Mouse (Mus musculus) embryonic facial prominence, embryonic 12.5 days (tissue): Measurements from ENCODE around the gene Otx1. TPM values are rescaled to one million over a fixed set of nuclear protein-coding genes. Genes with fewer than 3 reads are reported as not detected.

Source experiments
- ATAC-seq: fragments of 200-750 bp; cut with Nextera tagmentation; 2 replicates; pipeline ENCODE4 v1.8.0; 2017; ENCODE audit not compliant: insufficient number of reproducible peaks, insufficient read depth, low FRiP score, low TSS enrichment
- H3K27ac ChIP-seq: fragments of 300-500 bp; sonication (generic); 2 replicates; pipeline ENCODE4 v1.5.1; 2016; ENCODE audit warnings: mild to moderate bottlenecking
- H3K27me3 ChIP-seq: fragments of 300-500 bp; sonication (generic); 2 replicates; pipeline ENCODE4 v1.6.1; 2016; ENCODE audit warnings: mild to moderate bottlenecking, moderate library complexity
- H3K36me3 ChIP-seq: fragments of 300-500 bp; sonication (generic); 2 replicates; pipeline ENCODE4 v1.6.1; 2016; ENCODE audit warnings: mild to moderate bottlenecking
- H3K4me1 ChIP-seq: fragments of 300-500 bp; sonication (generic); 2 replicates; pipeline ENCODE4 v1.6.1; 2016
- H3K4me2 ChIP-seq: fragments of 300-500 bp; sonication (generic); replicated peaks from 2 replicates; pipeline ENCODE4 v1.6.1; 2016; ENCODE audit warnings: mild to moderate bottlenecking, moderate library complexity
- H3K4me3 ChIP-seq: fragments of 300-500 bp; sonication (generic); 2 replicates; pipeline ENCODE4 v1.5.1; 2016; ENCODE audit warnings: mild to moderate bottlenecking
- H3K9ac ChIP-seq: fragments of 300-500 bp; sonication (generic); 2 replicates; pipeline ENCODE4 v1.6.1; 2016; ENCODE audit warnings: mild to moderate bottlenecking, moderate library complexity
- H3K9me3 ChIP-seq: fragments of 300-500 bp; sonication (generic); 2 replicates; pipeline ENCODE4 v1.6.1; 2016; ENCODE audit warnings: mild to moderate bottlenecking, moderate library complexity
- WGBS: fragments of 180-500 bp; shearing (Covaris S2); methylation state at CpG from one replicate; pipeline ENCODE4 v1.1.7; 2016; 5-methylcytosine and 5-hydroxymethylcytosine counted together
- polyA plus RNA-seq: library from polyadenylated mRNA; unstranded; fragments of >200 nt; fragmentation: Nextera tagmentation; extraction: Ambion mirVana; gene quantifications from 2 replicates; pipeline ENCODE4 v1.2.1, GENCODE M21; 2016

Otx1 gene
- polyA plus RNA-seq, 1 experiment from 2014 or later = 6.3 TPM

GRCm38 (mm10) chr11:22007088-22007780 lies 4.5 kb upstream of the Otx1 start:
- Histone ChIP-seq H3K27ac (no peak overlapping the region), H3K9ac (peak overlapping the region; percentile 20; the same call in 1 of the 2 replicates), H3K9me3 (no peaks in the 10 kb centered on the region), H3K4me2 (peak overlapping the region; percentile 32), H3K4me1 (peaks cover 17% of the 10 kb centered on the region), H3K4me3 (peak overlapping the region; percentile 17; the same call in 1 of the 2 replicates), H3K27me3 (peaks cover 52% of the 10 kb centered on the region), H3K36me3 (no peaks in the 10 kb centered on the region)
- 0 out of 2 replicates have a peak, but pooled peaks have one; percentile 32 for ATAC-seq
- WGBS = 3% methylated on average over 20 of the region's 20 CpGs

DNA sequence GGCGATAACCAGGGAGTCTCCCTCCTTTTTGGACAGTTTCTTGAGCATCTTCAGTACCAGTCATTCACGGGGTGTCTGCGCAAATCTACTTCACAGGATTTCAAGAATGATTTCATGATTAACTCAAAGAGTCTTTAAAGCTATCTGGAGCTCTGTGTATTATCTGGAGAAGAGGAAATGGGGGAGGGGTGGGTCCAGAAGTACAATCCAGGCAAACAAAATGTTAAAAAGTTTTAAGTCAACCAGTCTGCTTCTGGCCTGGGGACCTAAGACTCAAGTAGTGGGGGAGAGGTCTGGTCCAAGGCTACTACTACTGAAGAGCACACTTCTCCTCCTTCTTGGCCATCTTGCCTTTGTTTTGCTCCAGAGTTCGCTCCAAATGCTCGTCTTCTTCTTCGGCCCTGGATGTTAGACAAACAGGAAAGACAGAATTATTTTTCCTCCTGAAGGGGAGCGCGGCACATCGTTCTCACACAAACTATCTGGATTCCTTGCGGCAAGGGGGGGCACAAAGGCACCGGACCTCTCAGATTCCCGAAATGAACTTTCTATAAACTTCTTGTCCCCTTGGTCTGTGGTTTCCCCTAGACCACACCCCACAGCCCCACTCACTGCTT lies 3.9 kb upstream of the Otx1 start:
- Histone ChIP-seq H3K4me3 (peak overlapping the region; percentile 17; the same call in 1 of the 2 replicates), H3K9ac (peak overlapping the region; percentile 20; the same call in 1 of the 2 replicates), H3K4me2 (peak overlapping the region; percentile 32), H3K27me3 (peaks cover 57% of the 10 kb centered on the region), H3K9me3 (no peaks in the 10 kb centered on the region), H3K4me1 (peaks cover 21% of the 10 kb centered on the region), H3K27ac (no peak overlapping the region), H3K36me3 (no peaks in the 10 kb centered on the region)
- ATAC-seq = no peak
- WGBS = 11% methylated on average over 12 of the region's 12 CpGs

DNA sequence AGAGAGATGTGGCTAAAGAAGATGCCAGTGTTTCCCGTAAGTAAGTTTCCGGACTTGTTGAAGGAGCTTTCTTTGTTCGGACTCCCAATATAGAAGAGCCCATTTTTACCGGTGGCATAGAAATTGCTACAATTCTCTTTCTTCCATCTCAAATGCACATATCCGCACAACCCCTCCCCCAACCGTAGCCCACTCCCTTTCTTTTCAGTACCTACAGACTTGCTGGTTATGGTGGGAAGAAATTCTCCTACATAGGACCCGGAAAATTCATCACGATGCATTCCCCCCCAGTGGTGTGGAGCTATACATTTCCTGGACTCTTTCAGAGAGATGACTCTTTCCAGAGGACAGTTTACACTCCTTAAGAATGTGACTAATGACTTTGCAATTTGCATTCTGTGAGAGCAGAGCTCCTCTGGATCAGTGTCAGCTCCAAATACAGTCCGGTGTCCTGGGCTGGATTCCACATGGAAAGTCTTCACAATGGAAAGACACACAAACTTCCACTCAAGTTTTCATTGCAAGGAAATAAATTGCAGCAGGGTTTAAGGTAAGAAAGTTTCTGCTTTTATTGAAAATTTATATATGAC lies 2.7 kb upstream of the Otx1 start:
- no peak for ATAC-seq

GRCm38 (mm10) chr11:22004331-22004841 lies 1.7 kb upstream of the Otx1 start:
- peak overlapping the region; percentile 47 for H3K27ac ChIP-seq
- peaks cover 76% of the 10 kb centered on the region for H3K27me3 ChIP-seq
- H3K9me3 ChIP-seq = no peaks in the 10 kb centered on the region
- peak overlapping the region; percentile 24 for H3K4me2 ChIP-seq
- WGBS = 2% methylated on average over 18 of the region's 18 CpGs
- H3K4me1 ChIP-seq = peaks cover 30% of the 10 kb centered on the region
- ATAC-seq = 0 out of 2 replicates have a peak, but pooled peaks have one; percentile 13
- H3K4me3 ChIP-seq = peak overlapping the region; percentile 2; the same call in 1 of the 2 replicates
- no peak overlapping the region for H3K9ac ChIP-seq
- H3K36me3 ChIP-seq = no peaks in the 10 kb centered on the region

More for the DNA sequence above, 2.7 kb upstream of the Otx1 start:
- Histone ChIP-seq H3K36me3 (no peaks in the 10 kb centered on the region), H3K9ac (no peak overlapping the region), H3K9me3 (no peaks in the 10 kb centered on the region), H3K4me1 (peaks cover 30% of the 10 kb centered on the region), H3K27ac (no peak overlapping the region), H3K27me3 (peaks cover 69% of the 10 kb centered on the region), H3K4me2 (no peak overlapping the region), H3K4me3 (no peak overlapping the region)
- whole genome bisulfite sequencing = 5% methylated on average over 9 of the region's 9 CpGs

DNA sequence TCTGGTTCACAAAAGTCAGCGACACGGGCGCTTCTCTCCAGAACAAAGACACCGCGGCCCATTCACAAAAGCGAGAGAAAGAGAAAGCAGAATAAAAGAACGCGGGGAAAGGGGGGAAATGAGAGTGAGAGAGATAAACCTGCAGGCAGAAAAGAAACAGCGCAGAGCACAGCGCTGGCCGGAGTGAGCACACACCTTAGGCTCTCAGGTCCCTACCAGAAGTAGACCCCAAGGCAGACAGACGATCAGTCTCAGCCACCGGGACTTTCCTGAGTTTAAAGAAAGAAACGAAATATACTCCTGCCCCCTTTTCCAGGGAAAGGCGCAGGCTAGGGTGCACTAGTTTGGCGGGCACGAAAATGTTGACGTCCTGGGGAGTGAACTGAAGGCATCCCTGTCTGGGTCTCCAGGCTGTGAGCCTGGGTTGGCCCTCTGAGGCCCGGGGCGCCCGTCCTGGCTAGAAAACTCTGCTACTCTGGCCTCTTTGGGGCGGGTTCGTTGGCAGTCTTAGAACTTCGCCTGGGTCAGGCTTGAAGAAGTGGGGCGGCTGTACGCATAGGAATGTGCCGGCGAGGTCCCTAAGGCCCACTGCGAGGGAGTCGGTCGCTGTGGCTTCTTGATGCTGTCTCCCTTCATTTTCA lies 764 bp upstream of the Otx1 start:
- Histone ChIP-seq H3K4me3 (peak overlapping the region; percentile 53), H3K27me3 (peaks cover 84% of the 10 kb centered on the region), H3K4me2 (peak overlapping the region; percentile 90), H3K9ac (peak overlapping the region; percentile 30; the same call in 1 of the 2 replicates), H3K36me3 (no peaks in the 10 kb centered on the region), H3K9me3 (no peaks in the 10 kb centered on the region), H3K4me1 (peaks cover 30% of the 10 kb centered on the region), H3K27ac (peak overlapping the region; percentile 46; the same call in 1 of the 2 replicates)
- WGBS = under 1% methylated on average over 31 of the region's 31 CpGs
- ATAC-seq = no peak

GRCm38 (mm10) chr11:22002062-22002782 lies 475 bp downstream of the Otx1 start:
- H3K27ac ChIP-seq = peak overlapping the region; percentile 81
- H3K9ac ChIP-seq = peak overlapping the region; percentile 57
- ATAC-seq = no peak
- peaks cover 22% of the 10 kb centered on the region for H3K4me1 ChIP-seq
- H3K4me3 ChIP-seq = peak overlapping the region; percentile 53
- under 1% methylated on average over 34 of the region's 34 CpGs for WGBS
- H3K36me3 ChIP-seq = no peaks in the 10 kb centered on the region
- H3K9me3 ChIP-seq = no peaks in the 10 kb centered on the region
- peaks cover 83% of the 10 kb centered on the region for H3K27me3 ChIP-seq
- H3K4me2 ChIP-seq = peak overlapping the region; percentile 90

DNA sequence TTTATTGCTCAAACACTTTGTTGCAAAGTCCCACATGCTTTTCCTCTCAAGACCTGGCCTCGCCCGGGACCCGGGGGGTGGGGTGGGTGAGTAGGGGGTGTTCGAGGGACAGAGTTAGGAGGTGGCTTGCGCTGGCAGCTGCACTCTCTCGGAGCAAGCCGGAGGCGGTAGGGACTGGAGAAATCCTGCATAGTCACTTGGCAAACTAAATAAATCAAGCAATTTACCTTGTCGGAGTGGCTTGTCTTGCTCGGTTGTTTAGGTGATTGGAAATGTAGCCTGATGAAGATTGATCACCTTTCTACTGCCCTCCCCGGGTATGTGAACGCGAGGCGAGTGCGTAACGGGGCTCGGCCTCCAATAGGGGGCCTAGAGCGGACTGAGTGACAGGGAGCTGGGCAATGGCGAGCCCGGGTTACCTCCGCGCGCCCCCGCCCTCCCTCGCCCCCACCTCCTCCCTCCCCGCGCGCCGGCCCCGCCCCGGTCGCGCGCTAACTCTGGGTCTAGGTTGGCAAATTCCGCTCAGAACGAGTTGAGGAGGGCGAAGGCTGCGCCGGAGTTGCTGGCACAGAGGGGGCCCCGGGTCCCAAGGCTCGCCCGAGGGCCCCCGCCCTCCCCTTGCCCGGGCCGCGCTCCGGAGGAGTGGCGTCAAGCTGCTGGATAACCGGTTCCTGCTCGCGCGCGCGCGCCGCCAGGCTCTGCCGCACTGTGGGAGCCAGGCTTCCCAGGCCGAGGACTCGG lies 1.2 kb downstream of the Otx1 start:
- Histone ChIP-seq H3K9ac (peak overlapping the region; percentile 57), H3K9me3 (no peaks in the 10 kb centered on the region), H3K4me3 (peak overlapping the region; percentile 53), H3K36me3 (no peaks in the 10 kb centered on the region), H3K4me1 (peaks cover 27% of the 10 kb centered on the region), H3K27me3 (peaks cover 83% of the 10 kb centered on the region), H3K4me2 (peak overlapping the region; percentile 90), H3K27ac (peak overlapping the region; percentile 81)
- under 1% methylated on average over 45 of the region's 59 CpGs for WGBS
- ATAC-seq = peak; percentile 83

- H3K4me2 ChIP-seq = peak overlapping the region; percentile 90
- peak overlapping the region; percentile 53 for H3K4me3 ChIP-seq
- no peak overlapping the region for H3K27ac ChIP-seq
- H3K27me3 ChIP-seq = peaks cover 82% of the 10 kb centered on the region
- ATAC-seq = no peak
- WGBS = 1% methylated on average over 48 of the region's 48 CpGs
- H3K9me3 ChIP-seq = no peaks in the 10 kb centered on the region
- peak overlapping the region; percentile 35 for H3K9ac ChIP-seq
- no peaks in the 10 kb centered on the region for H3K36me3 ChIP-seq
- H3K4me1 ChIP-seq = peaks cover 29% of the 10 kb centered on the region
These were observed 2.2 kb downstream of the Otx1 start for GRCm38 (mm10) chr11:22000316-22001076.

- H3K9me3 ChIP-seq = no peaks in the 10 kb centered on the region
- H3K4me3 ChIP-seq = peak overlapping the region; percentile 53
- H3K27ac ChIP-seq = no peak overlapping the region
- peak overlapping the region; percentile 90; the same call in 1 of the 2 replicates for H3K4me2 ChIP-seq
- peaks cover 29% of the 10 kb centered on the region for H3K4me1 ChIP-seq
- ATAC-seq = no peak
- peak overlapping the region; percentile 35 for H3K9ac ChIP-seq
- WGBS = 4% methylated on average over 31 of the region's 31 CpGs
- H3K27me3 ChIP-seq = peaks cover 79% of the 10 kb centered on the region
- no peaks in the 10 kb centered on the region for H3K36me3 ChIP-seq
These were observed 3.0 kb downstream of the Otx1 start for GRCm38 (mm10) chr11:21999396-22000315.
